Mouse (Mus musculus): ENCODE results near the gene Kif26b.

Kif26b gene

GRCm38 (mm10) chr1:178667808-178668207 lies 138.9 kb downstream of the Kif26b start:
- DNase-seq = no peak

DNA sequence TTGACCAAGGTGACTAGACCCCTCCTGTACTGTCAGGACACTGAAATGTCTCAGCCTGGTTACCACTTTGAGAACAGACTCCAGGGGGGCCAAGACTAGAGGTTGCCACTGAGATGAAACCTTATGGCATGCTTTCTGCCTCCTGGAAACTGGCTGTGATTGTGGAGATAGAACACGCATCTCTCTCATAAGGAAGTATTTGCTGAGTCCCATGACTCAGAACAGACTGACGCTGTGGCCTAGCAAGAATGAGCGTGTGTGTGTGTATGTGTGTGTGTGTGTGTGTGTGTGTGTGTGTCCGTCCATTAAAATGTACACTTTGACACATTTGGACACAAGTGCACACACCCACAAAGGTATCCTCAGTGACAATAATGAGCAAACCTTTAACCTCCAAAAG lies 140.0 kb downstream of the Kif26b start:
- DNase-seq = no peak

DNA sequence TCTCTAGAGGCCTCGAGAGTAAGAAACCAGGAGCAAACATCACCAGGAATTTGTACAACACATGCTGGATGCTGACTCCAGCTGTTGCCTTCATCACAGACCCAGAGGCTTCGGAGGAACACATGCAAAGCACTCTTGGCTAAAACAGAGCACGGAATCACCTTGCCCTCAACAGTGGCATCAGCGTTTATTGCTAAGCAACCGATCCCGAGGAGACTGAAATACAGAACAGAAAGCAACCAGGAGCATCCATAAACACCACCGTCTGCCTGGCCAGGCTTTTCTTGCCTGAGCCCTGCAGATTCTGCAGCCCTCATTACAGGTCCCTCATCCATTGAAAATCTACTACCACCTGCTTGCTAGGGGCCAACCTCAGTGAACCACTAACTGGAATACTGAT lies 144.1 kb downstream of the Kif26b start:
- DNase-seq = no peak

GRCm38 (mm10) chr1:178673506-178673905 lies 144.6 kb downstream of the Kif26b start:
- no peak for DNase-seq

DNA sequence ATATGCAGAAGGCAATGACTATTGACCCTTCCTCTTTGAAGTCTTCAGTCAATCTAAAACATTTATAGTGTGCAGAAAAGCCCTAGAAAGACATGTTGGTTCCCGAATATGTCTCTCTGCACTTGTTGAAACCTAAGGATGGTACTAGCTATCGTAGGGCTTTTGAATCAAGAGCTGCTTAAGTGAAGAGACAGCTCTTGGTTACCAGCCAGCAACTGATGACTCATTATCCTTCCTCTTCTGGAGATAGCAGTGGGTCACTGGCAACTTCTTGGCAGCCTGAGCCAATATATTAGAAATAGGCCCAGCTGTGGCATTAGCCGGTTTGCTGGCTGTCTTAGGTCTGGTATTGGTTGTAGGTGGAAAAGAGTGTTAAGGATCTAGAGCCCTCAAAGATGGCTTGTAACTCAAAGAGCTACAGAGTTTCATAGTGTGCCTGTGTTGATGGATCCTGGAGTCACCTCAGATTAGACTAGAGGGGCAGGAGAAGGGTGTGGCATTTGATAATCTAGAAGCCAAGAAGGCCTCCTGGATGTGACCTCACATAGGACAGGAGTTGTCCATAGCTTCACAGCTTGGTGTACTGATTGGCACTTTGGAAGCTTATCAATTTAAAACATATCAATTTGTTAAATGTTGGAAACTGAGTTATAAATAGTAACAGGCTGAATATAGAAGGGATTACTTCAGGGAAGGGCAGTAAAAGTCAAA lies 146.8 kb downstream of the Kif26b start:
- peak; percentile 40 for DNase-seq

DNA sequence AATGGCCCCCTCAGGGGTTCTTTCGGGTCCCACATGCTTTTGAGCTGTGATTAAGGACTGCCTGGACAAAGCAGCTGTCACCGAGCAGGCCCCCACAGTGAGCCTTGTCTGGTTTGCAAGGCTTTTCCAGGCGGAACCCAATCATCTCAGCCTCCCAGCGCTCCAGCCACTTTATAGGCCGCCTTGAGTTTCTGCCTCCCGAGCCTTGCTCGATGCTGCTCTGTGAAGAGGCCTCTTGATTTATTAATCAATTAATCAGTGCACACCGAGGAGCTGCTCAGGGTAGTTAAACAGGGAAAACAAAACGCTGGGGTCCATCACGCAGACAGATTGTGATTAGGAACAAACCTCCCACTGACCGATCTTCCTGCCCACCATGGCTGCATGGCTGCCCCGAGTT lies 148.2 kb downstream of the Kif26b start:
- DNase-seq = no peak

- no peak for DNase-seq
Observed at GRCm38 (mm10) chr1:178677630-178678221, 148.8 kb downstream of the Kif26b start.

DNA sequence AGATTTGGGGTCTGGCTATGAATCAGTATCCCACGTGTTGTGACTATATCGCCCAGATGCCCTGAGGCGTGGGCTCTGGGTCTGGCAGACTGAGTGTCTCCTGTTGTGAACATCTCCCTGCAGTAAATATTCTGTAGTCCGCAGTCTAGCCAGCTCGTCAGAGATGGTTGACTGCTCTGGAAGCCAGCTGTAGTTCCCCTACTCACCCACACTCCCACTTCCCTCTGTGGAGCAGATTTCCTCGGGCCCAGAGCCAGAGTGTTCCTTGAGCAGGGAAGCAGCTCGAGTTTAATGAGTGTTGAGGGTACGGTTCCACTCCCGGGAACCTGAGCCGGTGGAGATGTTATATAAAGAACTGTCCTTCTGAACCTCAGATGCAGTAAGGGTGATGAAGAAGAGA lies 154.7 kb downstream of the Kif26b start:
- no peak for DNase-seq

- DNase-seq = no peak
Observed at GRCm38 (mm10) chr1:178684991-178685680, 156.2 kb downstream of the Kif26b start.

DNA sequence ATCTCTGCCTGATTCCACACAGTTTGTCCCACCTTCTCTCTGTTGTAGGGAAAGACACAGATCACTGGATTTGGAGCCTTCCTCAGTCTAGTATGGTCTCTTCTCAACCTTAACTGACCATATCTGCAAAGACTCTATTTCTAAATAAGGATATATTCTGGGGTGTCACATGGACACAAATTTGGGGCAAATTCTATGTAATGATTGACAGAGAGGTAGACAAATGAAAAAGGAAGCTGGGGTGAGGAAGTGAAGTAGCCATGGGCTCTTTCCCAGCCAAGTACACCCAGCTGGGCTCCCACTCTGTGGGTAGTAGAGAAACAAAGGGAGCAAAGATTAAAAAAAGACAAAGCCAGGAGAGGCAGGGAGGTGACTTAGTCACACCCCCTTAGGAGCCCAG lies 158.0 kb downstream of the Kif26b start:
- DNase-seq = no peak

GRCm38 (mm10) chr1:178689512-178689911 lies 160.6 kb downstream of the Kif26b start:
- no peak for DNase-seq

GRCm38 (mm10) chr1:178691679-178692078 lies 162.8 kb downstream of the Kif26b start:
- DNase-seq = no peak

DNA sequence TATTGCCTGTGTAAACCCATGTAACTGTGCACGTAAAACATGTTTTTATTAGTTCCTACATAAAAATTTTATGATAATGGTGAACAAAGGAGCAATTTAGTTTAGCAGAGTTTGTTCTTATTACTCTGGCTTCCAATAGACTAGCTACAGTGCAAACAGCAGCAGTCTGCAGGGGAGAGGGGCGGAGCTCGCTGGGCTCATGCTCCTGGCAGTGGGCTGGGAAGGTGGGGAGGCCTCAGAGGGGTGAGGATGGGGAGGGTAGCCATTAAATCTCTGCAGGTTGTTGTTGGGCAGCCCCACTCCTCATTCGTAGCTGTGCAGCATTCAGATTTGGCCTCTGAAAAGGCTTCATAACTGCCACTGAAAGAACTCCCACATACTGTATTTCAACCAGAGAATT lies 171.2 kb downstream of the Kif26b start:
- no peak for DNase-seq

GRCm38 (mm10) chr1:178703496-178703895 lies 174.6 kb downstream of the Kif26b start:
- no peak for DNase-seq

DNA sequence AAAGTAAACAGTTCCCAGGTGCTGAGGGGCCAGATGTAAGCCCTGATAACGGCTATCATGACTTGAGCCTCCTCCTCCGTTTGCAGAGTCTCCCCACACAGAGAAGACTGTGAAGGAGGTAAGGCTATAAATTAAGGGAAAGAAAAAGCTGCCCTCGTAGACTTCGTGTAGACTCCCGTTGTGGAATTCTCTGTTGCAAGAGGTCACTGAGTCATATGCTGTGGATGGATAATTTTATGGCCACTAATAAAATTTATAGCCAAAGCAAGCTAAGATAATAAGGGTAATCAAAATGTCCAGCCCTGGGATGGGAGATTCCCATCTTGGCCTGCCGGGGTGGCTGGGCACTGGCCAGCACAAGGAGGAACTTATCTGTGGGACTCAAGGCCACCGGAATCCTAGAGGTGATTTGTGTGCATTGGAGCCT lies 179.0 kb downstream of the Kif26b start:
- DNase-seq = no peak

GRCm38 (mm10) chr1:178708356-178708755 lies 179.4 kb downstream of the Kif26b start:
- no peak for DNase-seq

DNA sequence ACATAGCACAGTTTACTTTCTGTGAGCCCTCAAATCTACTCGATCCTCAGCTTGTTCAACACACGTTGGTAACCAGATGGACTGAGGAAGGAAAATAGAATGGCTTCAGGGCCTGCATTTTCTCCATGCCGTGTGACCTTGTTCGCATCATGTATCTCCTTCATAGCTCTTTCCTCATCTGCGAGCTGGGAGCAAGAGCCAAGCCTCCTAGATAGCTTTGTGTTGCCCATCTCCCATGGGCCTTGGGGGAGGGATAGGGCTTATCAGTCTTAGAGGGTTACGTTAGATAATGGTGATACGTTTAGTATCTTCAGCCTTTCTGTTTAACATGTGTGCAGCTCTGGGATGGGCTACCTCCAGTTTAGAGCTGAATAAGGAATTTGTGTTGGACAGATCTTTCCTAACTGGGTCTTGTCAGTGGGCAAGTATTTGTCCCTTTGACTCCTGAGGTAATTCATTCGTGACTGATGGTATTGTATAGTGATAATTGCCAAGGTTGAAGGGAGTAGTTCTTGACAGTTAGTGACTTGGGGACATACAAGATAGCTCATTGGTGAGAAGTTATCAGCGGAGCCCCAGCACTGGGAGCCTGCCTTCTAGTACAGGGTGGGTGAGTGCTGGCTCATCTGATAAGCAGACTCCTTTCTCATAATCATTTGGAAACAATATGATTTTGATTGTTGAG lies 183.4 kb downstream of the Kif26b start:
- DNase-seq = no peak

DNA sequence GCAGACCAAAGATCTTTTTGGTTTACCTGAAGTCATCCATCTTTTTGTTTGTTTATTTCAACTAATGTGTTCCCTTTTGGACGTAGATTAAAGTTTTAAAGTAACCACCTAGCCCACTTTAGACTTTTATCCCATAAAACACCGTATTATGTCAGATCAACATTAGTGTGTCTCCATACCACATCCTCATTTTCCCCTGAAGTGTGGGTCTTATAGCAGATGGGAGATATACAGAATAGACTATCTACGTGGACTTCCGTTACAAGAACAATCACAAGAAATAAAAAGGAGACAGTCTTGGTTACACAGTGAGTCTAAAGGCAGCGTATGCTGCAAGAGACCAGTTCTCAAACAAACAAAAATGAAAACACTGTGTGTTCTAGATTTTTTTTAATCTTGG lies 185.3 kb downstream of the Kif26b start:
- no peak for DNase-seq

- DNase-seq = no peak
Observed at GRCm38 (mm10) chr1:178716411-178716810, 187.5 kb downstream of the Kif26b start.

- peak; percentile 48 for DNase-seq
Observed at GRCm38 (mm10) chr1:178720821-178721220, 191.9 kb downstream of the Kif26b start.

- DNase-seq = no peak
Observed at GRCm38 (mm10) chr1:178722793-178723192, 193.9 kb downstream of the Kif26b start.

- DNase-seq = peak; percentile 36
Observed at GRCm38 (mm10) chr1:178725536-178725935, 196.6 kb downstream of the Kif26b start.

DNA sequence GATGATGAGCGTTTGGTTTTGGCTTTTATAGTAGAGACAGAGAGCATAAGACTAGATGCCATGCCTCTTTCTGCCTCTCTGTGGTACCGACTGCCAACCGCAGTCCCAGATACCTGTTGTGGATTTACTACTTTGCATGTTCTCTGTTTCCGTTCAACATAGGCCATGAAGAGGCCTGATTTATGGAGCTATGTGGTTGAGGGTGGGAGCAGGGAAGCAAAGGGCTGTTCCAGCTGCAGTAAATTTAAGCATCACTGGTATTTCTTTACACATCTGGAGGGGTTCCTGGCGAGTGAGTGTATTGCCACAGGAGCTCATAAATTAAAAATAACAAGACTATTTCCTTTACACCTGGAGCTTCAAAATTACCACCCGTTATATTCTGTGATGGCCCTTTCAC lies 199.3 kb downstream of the Kif26b start:
- no peak for DNase-seq

- peak; percentile 44 for DNase-seq
Observed at GRCm38 (mm10) chr1:178730271-178730670, 201.3 kb downstream of the Kif26b start.

All from cerebellum, adult 9-11 months (tissue).